Mouse (Mus musculus): ENCODE measurements around the gene Skp2. TPM values are rescaled to one million over a fixed set of nuclear protein-coding genes. Genes with fewer than 3 reads are reported as not detected.

Skp2 gene
- polyA plus RNA-seq, 1 experiment = 14.4 TPM

DNA sequence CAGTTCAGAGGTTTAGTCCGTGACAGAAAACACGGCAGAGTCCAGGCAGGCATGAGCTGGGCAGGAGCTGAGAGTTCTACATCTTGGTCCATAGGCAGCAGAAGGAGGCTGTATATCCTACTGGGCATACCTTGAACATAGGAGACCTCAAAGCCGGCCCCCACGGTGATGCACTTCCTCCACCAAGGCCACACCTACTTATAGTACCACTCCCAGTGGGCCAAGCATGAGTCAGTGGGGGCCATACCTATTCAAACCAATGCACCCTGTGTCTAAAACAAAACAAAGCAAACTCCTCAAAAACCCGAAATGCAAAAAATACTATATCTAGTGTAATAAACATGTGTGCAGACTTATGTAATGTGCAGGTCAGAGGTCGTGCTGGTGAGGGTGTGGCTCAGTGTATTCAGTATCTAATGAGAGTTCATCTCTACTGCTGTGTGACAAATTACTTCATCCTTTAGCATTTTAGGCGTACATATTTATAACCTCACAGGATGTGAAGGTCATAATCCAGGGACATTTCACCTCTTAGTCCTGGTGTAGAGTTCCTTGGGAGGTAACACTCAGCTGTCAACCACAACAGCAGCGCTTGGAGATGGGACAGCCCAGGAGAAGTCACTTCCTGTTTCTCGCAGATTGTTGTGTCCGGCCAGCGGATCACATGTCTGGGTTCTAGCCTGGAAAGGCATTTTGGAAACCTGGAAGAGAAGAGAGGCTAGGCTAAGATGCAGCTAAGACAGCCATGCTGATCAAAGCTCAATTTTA lies 61.4 kb downstream of the Skp2 start:
- TF ChIP-seq POLR2A (IDR thresholded peaks at IDR 0.05; ENCODE audit: borderline replicate concordance, low read depth, low read length) (no peak), CTCF (IDR thresholded peaks at IDR 0.05; ENCODE audit: low read depth, low read length) (no peak)
- Histone ChIP-seq H3K27ac (ENCODE audit: insufficient read depth, low read depth, low read length) (peak overlapping the region; percentile 3; the same call in 1 of the 2 replicates), H3K4me1 (ENCODE audit: control insufficient read depth, insufficient read depth, low read length) (peaks cover 6% of the 10 kb centered on the region; the same call in 1 of the 2 replicates)

DNA sequence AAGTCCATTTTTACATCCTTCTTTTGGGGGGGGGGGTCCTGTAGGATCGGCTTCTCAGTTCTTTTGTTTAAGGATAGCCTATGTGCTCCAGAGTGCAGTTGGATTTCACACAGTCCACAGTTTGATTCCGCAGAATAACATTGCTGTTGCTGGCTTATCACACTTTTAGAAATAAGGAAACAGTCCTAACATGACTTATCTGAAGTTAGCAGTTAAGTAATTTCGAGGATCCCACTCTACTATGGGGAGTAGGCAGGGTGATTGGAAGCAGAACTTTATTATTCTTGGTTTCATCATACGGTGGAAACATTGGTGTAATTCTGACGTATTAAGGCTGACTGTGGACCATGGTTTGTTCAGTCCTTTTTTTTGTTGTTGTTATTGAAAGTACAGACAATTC lies 64.6 kb downstream of the Skp2 start:
- Histone ChIP-seq H3K4me1 (ENCODE audit: control insufficient read depth, insufficient read depth, low read length) (peaks cover 15% of the 10 kb centered on the region), H3K27ac (ENCODE audit: insufficient read depth, low read depth, low read length) (no peak overlapping the region), H3K4me3 (ENCODE audit: insufficient read depth, low read length) (no peak overlapping the region)
- no peak for TF ChIP-seq CTCF (IDR thresholded peaks at IDR 0.05; ENCODE audit: low read depth, low read length)
- no peak for TF ChIP-seq POLR2A (IDR thresholded peaks at IDR 0.05; ENCODE audit: borderline replicate concordance, low read depth, low read length)

More for the DNA sequence above, 61.4 kb downstream of the Skp2 start:
- no peak overlapping the region for H3K4me3 ChIP-seq (ENCODE audit: insufficient read depth, low read length)

DNA sequence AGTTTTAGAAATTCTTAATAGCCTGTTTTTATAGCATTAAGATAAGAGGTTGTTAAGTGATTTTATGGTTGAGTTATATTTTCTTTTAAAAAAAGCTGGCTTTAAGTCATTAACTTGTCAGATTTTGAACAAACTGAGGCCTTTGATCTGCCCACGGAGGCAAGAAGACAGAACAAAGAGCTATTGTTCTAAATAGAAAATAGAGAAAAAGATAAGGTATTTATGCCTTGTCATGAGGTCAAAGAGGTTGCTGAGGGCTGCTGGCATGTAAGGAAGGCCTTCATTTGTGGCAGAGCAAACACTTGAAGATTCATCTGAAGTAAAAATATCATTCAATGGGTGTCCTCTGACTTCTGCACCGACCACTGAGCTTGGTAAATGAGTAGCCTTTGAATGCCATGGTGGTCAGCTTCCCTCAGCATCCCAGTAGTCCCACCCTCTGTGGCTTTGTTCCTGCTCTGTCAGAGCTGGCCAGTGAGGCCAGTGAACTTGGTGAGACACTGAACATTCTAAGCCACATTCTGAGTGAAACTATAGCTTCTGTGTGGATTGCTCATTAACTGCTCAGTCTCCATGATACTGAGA lies 66.0 kb downstream of the Skp2 start:
- Histone ChIP-seq H3K27ac (ENCODE audit: insufficient read depth, low read depth, low read length) (no peak overlapping the region), H3K4me1 (ENCODE audit: control insufficient read depth, insufficient read depth, low read length) (peaks cover 22% of the 10 kb centered on the region), H3K4me3 (ENCODE audit: insufficient read depth, low read length) (no peak overlapping the region)
- TF ChIP-seq CTCF (IDR thresholded peaks at IDR 0.05; ENCODE audit: low read depth, low read length) (no peak), POLR2A (IDR thresholded peaks at IDR 0.05; ENCODE audit: borderline replicate concordance, low read depth, low read length) (no peak)

DNA sequence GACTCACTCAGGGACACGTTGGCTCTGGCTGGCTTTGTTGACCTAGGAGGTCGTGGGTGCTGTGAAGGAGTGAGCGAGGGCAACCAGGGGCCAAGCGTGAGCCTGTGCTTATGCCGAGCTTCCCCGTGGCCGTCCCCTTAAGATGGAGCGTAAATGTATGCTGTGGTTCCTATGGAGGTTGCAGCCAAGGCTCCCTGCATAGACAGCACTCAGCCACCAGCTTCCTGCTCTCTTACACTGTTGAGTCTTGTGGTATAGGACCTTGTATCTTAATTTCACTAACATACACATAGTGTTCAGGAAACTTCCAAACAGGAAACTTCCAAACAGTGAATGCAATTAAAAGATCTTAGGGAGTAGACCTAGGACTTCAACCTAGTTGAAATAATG lies 66.5 kb downstream of the Skp2 start:
- Histone ChIP-seq H3K4me1 (ENCODE audit: control insufficient read depth, insufficient read depth, low read length) (peaks cover 18% of the 10 kb centered on the region), H3K27ac (ENCODE audit: insufficient read depth, low read depth, low read length) (no peak overlapping the region), H3K4me3 (ENCODE audit: insufficient read depth, low read length) (no peak overlapping the region)
- TF ChIP-seq CTCF (IDR thresholded peaks at IDR 0.05; ENCODE audit: low read depth, low read length) (no peak), POLR2A (IDR thresholded peaks at IDR 0.05; ENCODE audit: borderline replicate concordance, low read depth, low read length) (no peak)

GRCm38 (mm10) chr15:9087895-9088682 lies 67.1 kb downstream of the Skp2 start:
- TF ChIP-seq CTCF (IDR thresholded peaks at IDR 0.05; ENCODE audit: low read depth, low read length) = no peak
- no peak for TF ChIP-seq POLR2A (IDR thresholded peaks at IDR 0.05; ENCODE audit: borderline replicate concordance, low read depth, low read length)
- H3K4me1 ChIP-seq (ENCODE audit: control insufficient read depth, insufficient read depth, low read length) = peaks cover 18% of the 10 kb centered on the region
- H3K4me3 ChIP-seq (ENCODE audit: insufficient read depth, low read length) = no peak overlapping the region

GRCm38 (mm10) chr15:9087421-9087820 lies 67.8 kb downstream of the Skp2 start:
- H3K4me3 ChIP-seq (ENCODE audit: insufficient read depth, low read length) = no peak overlapping the region
- H3K4me1 ChIP-seq (ENCODE audit: control insufficient read depth, insufficient read depth, low read length) = peaks cover 18% of the 10 kb centered on the region
- no peak for TF ChIP-seq POLR2A (IDR thresholded peaks at IDR 0.05; ENCODE audit: borderline replicate concordance, low read depth, low read length)
- H3K27ac ChIP-seq (ENCODE audit: insufficient read depth, low read depth, low read length) = no peak overlapping the region

More at GRCm38 (mm10) chr15:9087895-9088682, 67.1 kb downstream of the Skp2 start:
- H3K27ac ChIP-seq (ENCODE audit: insufficient read depth, low read depth, low read length) = no peak overlapping the region

GRCm38 (mm10) chr15:9086813-9087212 lies 68.4 kb downstream of the Skp2 start:
- TF ChIP-seq CTCF (IDR thresholded peaks at IDR 0.05; ENCODE audit: low read depth, low read length) (no peak), POLR2A (IDR thresholded peaks at IDR 0.05; ENCODE audit: borderline replicate concordance, low read depth, low read length) (no peak)
- peaks cover 18% of the 10 kb centered on the region for H3K4me1 ChIP-seq (ENCODE audit: control insufficient read depth, insufficient read depth, low read length)
- H3K27ac ChIP-seq (ENCODE audit: insufficient read depth, low read depth, low read length) = no peak overlapping the region
- H3K4me3 ChIP-seq (ENCODE audit: insufficient read depth, low read length) = no peak overlapping the region

DNA sequence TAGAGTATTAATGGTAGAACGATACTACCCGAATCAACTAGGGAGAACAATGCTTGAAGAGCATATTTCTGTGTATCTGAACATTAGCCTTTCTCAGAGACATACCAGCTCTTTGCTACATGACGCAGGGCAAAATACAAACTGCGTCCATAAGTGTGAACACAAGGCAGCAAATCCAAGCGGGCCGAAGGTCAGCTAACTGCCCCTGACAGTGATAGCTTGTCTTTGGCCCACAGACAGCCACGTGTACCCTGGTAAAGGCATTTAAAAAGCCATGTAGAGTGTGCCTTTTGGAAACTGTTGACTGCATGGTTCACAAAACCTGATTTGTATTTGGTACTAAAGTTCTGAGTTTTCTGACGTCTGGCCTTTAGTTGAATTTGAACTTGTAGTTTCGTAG lies 72.5 kb downstream of the Skp2 start:
- no peak for TF ChIP-seq POLR2A (IDR thresholded peaks at IDR 0.05; ENCODE audit: borderline replicate concordance, low read depth, low read length)
- Histone ChIP-seq H3K4me3 (ENCODE audit: insufficient read depth, low read length) (no peak overlapping the region), H3K27ac (ENCODE audit: insufficient read depth, low read depth, low read length) (no peak overlapping the region), H3K4me1 (ENCODE audit: control insufficient read depth, insufficient read depth, low read length) (peaks cover 24% of the 10 kb centered on the region)

DNA sequence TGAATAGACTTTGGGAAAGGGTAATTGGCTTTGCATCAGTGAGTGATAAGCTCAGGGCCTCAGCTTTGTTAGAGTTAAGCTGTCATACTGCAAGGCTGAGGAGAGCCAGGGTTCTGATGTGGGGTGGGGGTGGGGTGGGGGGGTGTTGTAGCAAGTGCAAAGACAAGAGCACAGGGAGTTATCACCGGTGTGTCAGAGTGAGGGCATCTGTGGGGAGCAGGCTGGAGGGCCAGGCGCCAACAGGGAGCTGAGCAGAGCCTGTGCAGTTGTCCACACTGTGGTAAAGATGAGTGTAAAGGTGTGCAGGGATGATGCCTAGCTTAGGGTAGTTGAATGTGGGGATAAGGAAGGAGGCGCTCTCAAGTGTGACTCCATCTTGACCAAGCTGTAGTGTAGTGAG lies 73.9 kb downstream of the Skp2 start:
- Histone ChIP-seq H3K4me3 (ENCODE audit: insufficient read depth, low read length) (no peak overlapping the region), H3K27ac (ENCODE audit: insufficient read depth, low read depth, low read length) (no peak overlapping the region), H3K4me1 (ENCODE audit: control insufficient read depth, insufficient read depth, low read length) (peaks cover 16% of the 10 kb centered on the region)
- TF ChIP-seq CTCF (IDR thresholded peaks at IDR 0.05; ENCODE audit: low read depth, low read length) = no peak
- TF ChIP-seq POLR2A (IDR thresholded peaks at IDR 0.05; ENCODE audit: borderline replicate concordance, low read depth, low read length) = no peak

DNA sequence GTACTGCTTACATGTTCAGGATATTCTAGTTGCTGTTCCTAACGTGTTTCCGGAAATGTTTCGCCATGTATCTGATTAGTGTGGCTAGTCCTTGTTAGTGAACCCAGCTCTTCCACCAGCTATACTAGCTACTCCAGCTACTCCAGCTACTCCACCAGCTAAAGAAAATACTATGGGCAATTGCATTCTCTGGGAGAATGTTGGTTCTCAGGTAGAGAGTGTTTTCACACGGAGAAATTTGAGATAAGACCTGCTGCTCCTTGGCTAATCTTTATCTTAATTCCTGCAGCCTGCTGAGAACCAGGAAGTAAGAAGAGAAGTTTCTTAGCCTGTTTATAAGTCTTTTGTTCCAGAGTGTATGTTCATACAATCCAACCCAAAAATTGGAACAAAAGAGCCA lies 75.0 kb downstream of the Skp2 start:
- Histone ChIP-seq H3K4me1 (ENCODE audit: control insufficient read depth, insufficient read depth, low read length) (peaks cover 18% of the 10 kb centered on the region), H3K27ac (ENCODE audit: insufficient read depth, low read depth, low read length) (no peak overlapping the region), H3K4me3 (ENCODE audit: insufficient read depth, low read length) (no peak overlapping the region)
- TF ChIP-seq POLR2A (IDR thresholded peaks at IDR 0.05; ENCODE audit: borderline replicate concordance, low read depth, low read length) = no peak
- TF ChIP-seq CTCF (IDR thresholded peaks at IDR 0.05; ENCODE audit: low read depth, low read length) = no peak

All from bone marrow macrophage, adult 2 months (primary cell).